In genomic region chr2:35505519-35506286, GRCm38 (mm10) we compare ENCODE assay signal across 12 mouse cellular contexts. TPM values are rescaled to one million over a fixed set of nuclear protein-coding genes. Genes with fewer than 3 reads are reported as not detected.
DNase-seq lines count a peak whose midpoint lies in the region; ATAC-seq and TF ChIP-seq lines count a peak whose summit lies in the region.
"Had no signal": no experiment of that assay in that cellular context is flagged by ENCODE, and none has a peak within 500 bp of the region (broad histone marks: within the 10 kb centered on the region; RNA-seq: fewer than 3 reads in every experiment).

No protein-coding gene starts in this region.

- ATAC-seq in kidney, embryonic 15.5 days (replicated peaks; ENCODE audit: low FRiP score): no peak
- ATAC-seq in liver, embryonic 13.5 days (ENCODE audit: low read depth): no peak
- ATAC-seq: activated CD4-positive, CD25-positive, alpha-beta regulatory T cell, adult 4 months had no signal

- H3K27me3 ChIP-seq in kidney, embryonic 15.5 days: no peaks in the 10 kb centered on the region
- H3K27me3 ChIP-seq in kidney, adult 2 months (replicated peaks; ENCODE audit: control insufficient read depth, insufficient read depth, low read length): no peaks in the 10 kb centered on the region
- no peaks in the 10 kb centered on the region for H3K27me3 ChIP-seq in liver, embryonic 13.5 days
- H3K27me3 ChIP-seq: neural tube, embryonic 15.5 days had no signal

- H3K36me3 ChIP-seq in kidney, embryonic 15.5 days: no peaks in the 10 kb centered on the region
- H3K36me3 ChIP-seq in kidney, adult 2 months (ENCODE audit: control insufficient read depth, insufficient read depth, low read length): no peaks in the 10 kb centered on the region
- no peaks in the 10 kb centered on the region for H3K36me3 ChIP-seq in ES-E14 (ENCODE audit: control insufficient read depth, insufficient read depth, low read length, poor library complexity, severe bottlenecking)
- peaks cover 3% of the 10 kb centered on the region; the same call in 1 of the 2 replicates for H3K36me3 ChIP-seq in liver, embryonic 13.5 days
- H3K36me3 ChIP-seq: forebrain, embryonic 10.5 days; neural tube, embryonic 15.5 days had no signal

- H3K9ac ChIP-seq in kidney, embryonic 15.5 days: no peak overlapping the region
- no peak overlapping the region for H3K9ac ChIP-seq in ES-E14 (ENCODE audit: insufficient read depth, low read depth, low read length, poor library complexity, severe bottlenecking)
- H3K9ac ChIP-seq in liver, embryonic 13.5 days: peak overlapping the region; percentile 63
- H3K9ac ChIP-seq: neural tube, embryonic 15.5 days had no signal

- intact Hi-C loops in heart, postnatal 25 days (cut with DNase I): no loop called here

- no peaks in the 10 kb centered on the region for H3K9me3 ChIP-seq in kidney, embryonic 15.5 days (replicated peaks)
- no peaks in the 10 kb centered on the region for H3K9me3 ChIP-seq in ES-E14 (ENCODE audit: control insufficient read depth, insufficient read depth, low read depth, low read length)
- H3K9me3 ChIP-seq in liver, embryonic 13.5 days (replicated peaks): peaks cover 3% of the 10 kb centered on the region; the same call in 1 of the 2 replicates
- H3K9me3 ChIP-seq: forebrain, embryonic 10.5 days; neural tube, embryonic 15.5 days had no signal

- no peak overlapping the region for H3K4me2 ChIP-seq in kidney, embryonic 15.5 days
- H3K4me2 ChIP-seq in liver, embryonic 13.5 days: peak overlapping the region; percentile 67
- H3K4me2 ChIP-seq: neural tube, embryonic 15.5 days had no signal

- no peak overlapping the region for H3K4me3 ChIP-seq in kidney, embryonic 15.5 days (replicated peaks)
- H3K4me3 ChIP-seq in kidney, adult 2 months (ENCODE audit: insufficient read depth, low read depth, low read length): no peak overlapping the region
- no peak overlapping the region for H3K4me3 ChIP-seq in ES-E14 (ENCODE audit: insufficient read depth in 1 of 2, low read depth in 1 of 2, low read length in 2 of 2, poor library complexity in 1 of 2, severe bottlenecking in 1 of 2)
- H3K4me3 ChIP-seq in liver, embryonic 13.5 days (replicated peaks): no peak overlapping the region
- H3K4me3 ChIP-seq: forebrain, embryonic 10.5 days; neural tube, embryonic 15.5 days had no signal

- H3K27ac ChIP-seq in kidney, embryonic 15.5 days: 0 out of 2 replicates have a peak overlapping the region, but pooled peaks have one; percentile 27
- no peak overlapping the region for H3K27ac ChIP-seq in kidney, adult 2 months (ENCODE audit: insufficient read depth, low read depth, low read length)
- H3K27ac ChIP-seq in ES-E14 (ENCODE audit: insufficient read depth, low read depth, low read length, poor library complexity, severe bottlenecking): no peak overlapping the region
- peak overlapping the region; percentile 94 for H3K27ac ChIP-seq in liver, embryonic 13.5 days
- H3K27ac ChIP-seq: forebrain, embryonic 10.5 days; neural tube, embryonic 15.5 days had no signal

- TF ChIP-seq CTCF in kidney, adult 2 months (conservative IDR thresholded peaks at IDR 0.05; ENCODE audit: insufficient read depth, insufficient read length, low read depth, low read length): no peak

- WGBS in kidney, embryonic 15.5 days: 76% methylated on average over 6 of the region's 6 CpGs
- 89% methylated on average over 6 of the region's 6 CpGs for WGBS in kidney, adult 2 months
- WGBS in liver, embryonic 13.5 days (ENCODE audit: insufficient replicate concordance): 23% methylated on average over 6 of the region's 6 CpGs

- peaks cover 75% of the 10 kb centered on the region for H3K4me1 ChIP-seq in kidney, embryonic 15.5 days
- peaks cover 5% of the 10 kb centered on the region for H3K4me1 ChIP-seq in kidney, adult 2 months (ENCODE audit: control insufficient read depth, insufficient read depth, low read length)
- H3K4me1 ChIP-seq in ES-E14 (ENCODE audit: control insufficient read depth in 2 of 2, insufficient read depth in 2 of 2, low read length in 2 of 2, poor library complexity in 1 of 2): peaks cover 11 to 28% of the 10 kb centered on the region in 2 experiments
- peaks cover 96% of the 10 kb centered on the region for H3K4me1 ChIP-seq in liver, embryonic 13.5 days (replicated peaks)

- in situ Hi-C loops in ES-E14 (cut with MboI; ENCODE audit: low sequenced_read_pairs in 2 of 2, unreplicated experiment in 2 of 2): no loop called here

- peak; percentile 92 for DNase-seq in heart, adult 11 months
- DNase-seq in heart, postnatal 25 days (ENCODE audit: low spot score): no peak
- no peak for DNase-seq in kidney, adult 2 months
- no peak for DNase-seq in ES-E14 (ENCODE audit: low read depth, low spot score)
- DNase-seq in liver, embryonic 13.5 days: no peak
- no peak for DNase-seq in left cerebral cortex, adult 8-10 months (ENCODE audit: low spot score in 2 of 2)
- no peak for DNase-seq in gastrocnemius, postnatal 25 days
- DNase-seq: cerebellum, adult 9-11 months had no signal

- TF ChIP-seq POLR2A in kidney, adult 2 months (IDR thresholded peaks at IDR 0.05; ENCODE audit: low read depth, low read length): no peak

TF ChIP-seq in ES-E14, 5 proteins besides CTCF, POLR2A, EP300 and RAD21:
- TF ChIP-seq ZC3H11A (IDR thresholded peaks at IDR 0.05; ENCODE audit: borderline replicate concordance, low read depth, low read length): no peak
- TF ChIP-seq ZNF384 (IDR thresholded peaks at IDR 0.05; ENCODE audit: low read depth, low read length): peak; percentile 68
- TF ChIP-seq MAFK (IDR thresholded peaks at IDR 0.05; ENCODE audit: insufficient read depth, low read depth, low read length): no peak
- no peak for TF ChIP-seq CHD2 (IDR thresholded peaks at IDR 0.05; ENCODE audit: low read depth, low read length)
- no peak for TF ChIP-seq HCFC1 (IDR thresholded peaks at IDR 0.05; ENCODE audit: borderline replicate concordance, insufficient read depth, low read length)

RNA-seq across cellular contexts. Expression of gene Ggta1, which starts 42.7 kb away (rescaled TPM):
- 10 to 100 TPM; 20.4 to 23.7 TPM for total RNA-seq in heart, postnatal 25 days (2021)
- 20.5 and 22.3 TPM in 2 replicates for polyA plus RNA-seq in kidney, embryonic 15.5 days (2015; fragmentation: Nextera tagmentation; extraction: Ambion mirVana)
- polyA plus RNA-seq in kidney, adult 2 months (2012; rRNA removed): 4.6 and 6.1 TPM in 2 replicates
- total RNA-seq in ES-E14 (2012; rRNA removed): 36.5 and 49.0 TPM in 2 replicates
- 7.8 and 9.4 TPM in 2 replicates for polyA plus RNA-seq in liver, embryonic 13.5 days (2015; fragmentation: Nextera tagmentation; extraction: Ambion mirVana)
- total RNA-seq in left cerebral cortex, adult 8-10 months (2022): 1 to 10 TPM; 4.0 to 7.7 (median 5.6) TPM
- 10 to 100 TPM in 1 of 2 experiments, 1 to 10 TPM in 1; 8.7 to 10.2 TPM for total RNA-seq in gastrocnemius, postnatal 25 days (2021)

RNA-seq across cellular contexts. Expression of gene Dab2ip, which starts 52.4 kb away (rescaled TPM):
- total RNA-seq in heart, postnatal 25 days (2021): 10 to 100 TPM; 46.0 to 52.1 TPM
- 37.5 and 40.4 TPM in 2 replicates for polyA plus RNA-seq in kidney, embryonic 15.5 days (2015; fragmentation: Nextera tagmentation; extraction: Ambion mirVana)
- polyA plus RNA-seq in kidney, adult 2 months (2012; rRNA removed): 32.9 and 42.9 TPM in 2 replicates
- 46.9 and 70.6 TPM in 2 replicates for total RNA-seq in ES-E14 (2012; rRNA removed)
- 5.2 and 6.7 TPM in 2 replicates for polyA plus RNA-seq in liver, embryonic 13.5 days (2015; fragmentation: Nextera tagmentation; extraction: Ambion mirVana)
- 100 to 1,000 TPM; 108 to 124 (median 115) TPM for total RNA-seq in left cerebral cortex, adult 8-10 months (2022)
- total RNA-seq in gastrocnemius, postnatal 25 days (2021): 10 to 100 TPM; 40.1 to 40.7 TPM

Comparison
In these comparisons a context has a peak if more than half of its experiments do, and no peak if none do; other contexts are left out.
1. H3K27ac ChIP-seq: peak in kidney, embryonic 15.5 days (single experiment) and liver, embryonic 13.5 days (single experiment); none in kidney, adult 2 months (single experiment) and ES-E14 (single experiment).